Mouse (Mus musculus): ENCODE results near the gene Smim20. TPM values are rescaled to one million over a fixed set of nuclear protein-coding genes. Genes with fewer than 3 reads are reported as not detected.

Gene Smim20
- polyA plus RNA-seq, 1 experiment from 2014 or later: 57.7 TPM

DNA sequence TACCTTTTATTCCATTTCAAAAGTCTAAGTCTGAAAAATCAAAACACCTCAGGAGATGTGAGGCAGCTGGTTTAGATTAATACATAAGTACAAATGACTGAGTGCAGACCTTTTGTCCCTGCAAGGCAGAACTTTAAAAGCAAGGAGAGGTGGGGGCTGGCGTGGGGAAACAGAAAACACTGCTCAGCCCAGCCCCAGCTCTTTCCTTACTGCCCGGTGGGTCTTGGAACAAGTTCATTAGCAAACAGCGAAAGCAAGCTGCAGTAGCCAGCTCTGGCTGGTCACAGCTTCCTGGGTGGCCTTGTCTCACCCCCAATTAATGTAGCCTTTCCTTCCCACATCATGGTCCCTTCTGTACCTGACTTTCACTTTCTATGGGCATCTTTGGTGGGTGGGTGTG is 53.4 kb downstream of the Smim20 start:
- H3K36me3 ChIP-seq (replicated peaks): no peaks in the 10 kb centered on the region
- WGBS: 56% methylated on average over 3 of the region's 3 CpGs
- no peak overlapping the region for H3K4me3 ChIP-seq
- peak overlapping the region; percentile 7; the same call in 1 of the 2 replicates for H3K27ac ChIP-seq (replicated peaks)
- H3K4me1 ChIP-seq: peaks cover 50% of the 10 kb centered on the region
- H3K27me3 ChIP-seq (replicated peaks; ENCODE audit: low read depth, poor library complexity, severe bottlenecking): peaks cover 19% of the 10 kb centered on the region
- no peaks in the 10 kb centered on the region for H3K9me3 ChIP-seq
- DNase-seq (ENCODE audit: low spot score): peak; percentile 46

DNA sequence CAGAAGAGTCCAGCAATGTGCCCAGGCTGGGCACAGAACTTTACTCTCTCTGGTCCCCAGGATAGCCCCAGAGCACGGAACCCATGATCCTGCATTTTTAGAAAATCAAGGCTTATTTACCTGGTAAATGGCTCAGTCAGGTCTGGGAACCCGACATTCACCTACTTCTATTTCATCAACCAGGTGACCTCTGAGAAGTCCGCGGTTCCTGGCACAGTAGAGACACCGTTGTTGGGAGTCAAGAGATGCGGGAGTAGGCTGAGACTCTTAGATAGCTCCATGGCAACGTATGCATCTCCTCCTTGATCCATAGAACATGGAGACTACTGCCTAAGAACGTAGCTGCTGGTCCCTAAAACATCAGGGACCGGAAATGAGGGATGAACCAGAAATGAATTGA is 55.0 kb downstream of the Smim20 start:
- Histone ChIP-seq H3K4me3 (no peak overlapping the region), H3K4me1 (peaks cover 61% of the 10 kb centered on the region), H3K9me3 (no peaks in the 10 kb centered on the region), H3K27ac (replicated peaks) (no peak overlapping the region), H3K36me3 (replicated peaks) (no peaks in the 10 kb centered on the region), H3K27me3 (replicated peaks; ENCODE audit: low read depth, poor library complexity, severe bottlenecking) (peaks cover 19% of the 10 kb centered on the region)
- DNase-seq (ENCODE audit: low spot score): no peak
- WGBS: 97% methylated on average over 9 of the region's 9 CpGs

- H3K9me3 ChIP-seq: no peaks in the 10 kb centered on the region
- 82% methylated on average over 11 of the region's 11 CpGs for WGBS
- peak overlapping the region; percentile 41 for H3K27ac ChIP-seq (replicated peaks)
- H3K27me3 ChIP-seq (replicated peaks; ENCODE audit: low read depth, poor library complexity, severe bottlenecking): peaks cover 19% of the 10 kb centered on the region
- peaks cover 61% of the 10 kb centered on the region for H3K4me1 ChIP-seq
- no peak overlapping the region for H3K4me3 ChIP-seq
- DNase-seq (ENCODE audit: low spot score): no peak
- H3K36me3 ChIP-seq (replicated peaks): no peaks in the 10 kb centered on the region
These were observed 55.6 kb downstream of the Smim20 start for GRCm38 (mm10) chr5:53322471-53322870.

DNA sequence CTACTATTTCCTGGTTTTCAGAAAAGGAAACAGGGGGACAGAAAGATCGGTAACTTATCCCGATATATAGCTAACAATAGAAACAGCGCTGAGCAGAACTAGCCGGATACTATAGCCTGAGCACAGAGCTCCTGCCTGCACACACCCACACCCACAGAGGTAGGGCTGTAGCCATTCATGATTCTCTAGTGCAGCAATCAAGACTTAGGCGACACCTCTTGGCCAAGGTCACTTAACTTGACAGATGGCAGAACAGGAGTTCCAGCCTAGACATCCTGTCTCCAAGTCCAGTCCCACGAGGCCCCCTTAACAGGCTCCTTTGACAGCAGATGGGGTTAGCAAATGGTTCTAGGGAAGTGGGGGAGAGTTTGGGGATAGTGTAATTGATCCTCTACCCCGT is 56.2 kb downstream of the Smim20 start:
- Histone ChIP-seq H3K36me3 (replicated peaks) (no peaks in the 10 kb centered on the region), H3K27ac (replicated peaks) (no peak overlapping the region; the same call in 1 of the 2 replicates), H3K4me3 (no peak overlapping the region), H3K27me3 (replicated peaks; ENCODE audit: low read depth, poor library complexity, severe bottlenecking) (peaks cover 19% of the 10 kb centered on the region), H3K9me3 (no peaks in the 10 kb centered on the region), H3K4me1 (peaks cover 59% of the 10 kb centered on the region)
- peak; percentile 23 for DNase-seq (ENCODE audit: low spot score)
- 69% methylated on average over 7 of the region's 7 CpGs for WGBS

- Histone ChIP-seq H3K4me3 (no peak overlapping the region), H3K27me3 (replicated peaks; ENCODE audit: low read depth, poor library complexity, severe bottlenecking) (peaks cover 19% of the 10 kb centered on the region), H3K9me3 (no peaks in the 10 kb centered on the region), H3K4me1 (peaks cover 58% of the 10 kb centered on the region), H3K27ac (replicated peaks) (no peak overlapping the region), H3K36me3 (replicated peaks) (no peaks in the 10 kb centered on the region)
- WGBS: 69% methylated on average over 3 of the region's 3 CpGs
- DNase-seq (ENCODE audit: low spot score): no peak
These were observed 57.4 kb downstream of the Smim20 start for GRCm38 (mm10) chr5:53324256-53324655.

DNA sequence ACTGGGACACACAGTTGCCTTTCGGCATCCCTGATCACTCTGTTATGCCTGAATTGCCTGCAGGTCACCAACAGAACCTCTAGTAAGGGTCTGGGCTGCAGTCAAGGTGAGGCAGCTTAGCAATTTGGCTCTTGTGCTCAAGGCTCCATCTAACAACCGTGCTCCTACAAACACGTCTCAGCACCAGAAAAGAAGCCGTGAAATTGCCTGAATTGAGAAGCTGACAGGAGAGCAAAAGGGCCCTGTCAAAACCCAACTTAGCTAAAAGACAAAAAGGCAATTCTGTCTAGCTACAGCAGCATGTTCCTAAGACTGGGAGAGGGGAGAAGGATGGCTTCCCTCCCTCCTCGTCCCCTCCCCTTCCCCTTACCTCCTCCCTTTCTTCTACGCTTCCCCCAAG is 57.9 kb downstream of the Smim20 start:
- peaks cover 15% of the 10 kb centered on the region for H3K27me3 ChIP-seq (replicated peaks; ENCODE audit: low read depth, poor library complexity, severe bottlenecking)
- no peak overlapping the region for H3K4me3 ChIP-seq
- no peak overlapping the region for H3K27ac ChIP-seq (replicated peaks)
- H3K36me3 ChIP-seq (replicated peaks): no peaks in the 10 kb centered on the region
- 44% methylated on average over 6 of the region's 6 CpGs for WGBS
- H3K4me1 ChIP-seq: peaks cover 52% of the 10 kb centered on the region
- DNase-seq (ENCODE audit: low spot score): no peak
- H3K9me3 ChIP-seq: no peaks in the 10 kb centered on the region

GRCm38 (mm10) chr5:53326023-53326422 is 59.1 kb downstream of the Smim20 start:
- no peaks in the 10 kb centered on the region for H3K9me3 ChIP-seq
- H3K4me1 ChIP-seq: peaks cover 41% of the 10 kb centered on the region
- WGBS: 4% methylated on average over 8 of the region's 8 CpGs
- peak; percentile 83 for DNase-seq (ENCODE audit: low spot score)
- H3K27me3 ChIP-seq (replicated peaks; ENCODE audit: low read depth, poor library complexity, severe bottlenecking): peaks cover 14% of the 10 kb centered on the region
- no peak overlapping the region for H3K4me3 ChIP-seq
- H3K27ac ChIP-seq (replicated peaks): no peak overlapping the region
- no peaks in the 10 kb centered on the region for H3K36me3 ChIP-seq (replicated peaks)

GRCm38 (mm10) chr5:53326491-53326890 is 59.6 kb downstream of the Smim20 start:
- Histone ChIP-seq H3K27ac (replicated peaks) (no peak overlapping the region), H3K36me3 (replicated peaks) (no peaks in the 10 kb centered on the region), H3K4me3 (no peak overlapping the region), H3K4me1 (peaks cover 41% of the 10 kb centered on the region), H3K9me3 (no peaks in the 10 kb centered on the region), H3K27me3 (replicated peaks; ENCODE audit: low read depth, poor library complexity, severe bottlenecking) (peaks cover 14% of the 10 kb centered on the region)
- 72% methylated on average over 5 of the region's 5 CpGs for WGBS
- no peak for DNase-seq (ENCODE audit: low spot score)

Other genes with a start within 250 kb of the Smim20 start
- gene Slc34a2, start 229.0 kb upstream of the Smim20 start, polyA plus RNA-seq (2016; fragmentation: Nextera tagmentation; extraction: Ambion mirVana): 0.05 TPM in 1 of 2 replicates, not detected in the other
- gene Sel1l3, start 53.2 kb upstream of the Smim20 start, polyA plus RNA-seq (2016; fragmentation: Nextera tagmentation; extraction: Ambion mirVana): 1.5 and 1.6 TPM in 2 replicates
- gene Rbpj, start 199.1 kb downstream of the Smim20 start, polyA plus RNA-seq (2016; fragmentation: Nextera tagmentation; extraction: Ambion mirVana): 43.5 and 44.9 TPM in 2 replicates

Measured in embryonic facial prominence, embryonic 10.5 days (tissue).